Mouse (Mus musculus) midbrain, embryonic 13.5 days (tissue): ENCODE data around the gene Ipmk. TPM values are rescaled to one million over a fixed set of nuclear protein-coding genes. Genes with fewer than 3 reads are reported as not detected.

Source experiments
- ATAC-seq: fragments of 200-750 bp; cut with Nextera tagmentation; 2 replicates; pipeline ENCODE4 v1.8.0; 2017; ENCODE audit warnings: mild to moderate bottlenecking, moderate TSS enrichment, moderate library complexity
- H3K27ac ChIP-seq: fragments of 300-500 bp; sonication (generic); 2 replicates; pipeline ENCODE4 v1.5.1; 2015; ENCODE audit warnings: inconsistent platforms, mild to moderate bottlenecking, moderate library complexity
- H3K27me3 ChIP-seq: fragments of 300-500 bp; sonication (generic); 2 replicates; pipeline ENCODE4 v1.6.1; 2015; ENCODE audit warnings: mild to moderate bottlenecking, inconsistent platforms
- H3K36me3 ChIP-seq: fragments of 300-500 bp; sonication (generic); 2 replicates; pipeline ENCODE4 v1.6.1; 2015; ENCODE audit warnings: mild to moderate bottlenecking, inconsistent platforms
- H3K4me1 ChIP-seq: fragments of 300-500 bp; sonication (generic); replicated peaks from 2 replicates; pipeline ENCODE4 v1.6.1; 2015; ENCODE audit warnings: inconsistent platforms
- H3K4me2 ChIP-seq: fragments of 300-500 bp; sonication (generic); replicated peaks from 2 replicates; pipeline ENCODE4 v1.6.1; 2015; ENCODE audit warnings: moderate library complexity, mild to moderate bottlenecking, inconsistent platforms
- H3K4me3 ChIP-seq: fragments of 300-500 bp; sonication (generic); replicated peaks from 2 replicates; pipeline ENCODE4 v1.5.1; 2015; ENCODE audit warnings: mild to moderate bottlenecking, inconsistent platforms
- H3K9ac ChIP-seq: fragments of 300-500 bp; sonication (generic); replicated peaks from 2 replicates; pipeline ENCODE4 v1.6.1; 2015; ENCODE audit warnings: mild to moderate bottlenecking, inconsistent platforms
- H3K9me3 ChIP-seq: fragments of 300-500 bp; sonication (generic); 2 replicates; pipeline ENCODE4 v1.6.1; 2016; ENCODE audit warnings: mild to moderate bottlenecking, inconsistent platforms
- WGBS: fragments of 180-500 bp; shearing (Covaris S2); methylation state at CpG from one replicate; pipeline ENCODE4 v1.1.7; 2015; 5-methylcytosine and 5-hydroxymethylcytosine counted together
- polyA plus RNA-seq: library from polyadenylated mRNA; unstranded; fragments of >200 nt; fragmentation: Nextera tagmentation; extraction: Ambion mirVana; gene quantifications from 2 replicates; pipeline ENCODE4 v1.2.1, GENCODE M21; 2015

The Ipmk gene
- polyA plus RNA-seq, 1 experiment from 2014 or later: 17.7 TPM

DNA sequence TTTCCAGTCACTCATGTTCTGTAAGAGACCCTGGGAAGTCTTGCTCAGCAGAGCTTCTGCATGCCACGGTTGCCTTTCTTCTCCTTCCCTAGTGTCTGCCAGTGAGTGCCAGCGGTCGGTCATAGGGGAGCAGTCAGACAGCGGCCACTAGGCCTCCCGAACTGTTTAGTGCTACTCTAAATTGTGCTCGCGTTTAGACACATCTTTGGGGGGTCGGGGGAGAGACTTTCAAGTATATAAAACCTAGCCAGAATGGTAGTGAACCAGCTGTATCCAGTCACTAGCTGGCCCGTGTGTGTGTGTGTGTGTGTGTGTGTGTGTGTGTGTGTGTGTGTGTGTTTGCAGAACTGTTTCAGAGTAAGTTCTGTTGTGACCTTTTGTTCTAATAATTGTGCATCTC lies 6.3 kb downstream of the Ipmk start:
- peak; percentile 28; the same call in 1 of the 2 replicates for ATAC-seq
- H3K9ac ChIP-seq: no peak overlapping the region
- H3K4me1 ChIP-seq: peaks cover 16% of the 10 kb centered on the region
- WGBS: 83% methylated on average over 9 of the region's 9 CpGs
- H3K4me3 ChIP-seq: no peak overlapping the region
- H3K36me3 ChIP-seq: 0 out of 2 replicates have a peak, but pooled peaks cover 13% of the 10 kb centered on the region
- H3K9me3 ChIP-seq: no peaks in the 10 kb centered on the region
- no peaks in the 10 kb centered on the region for H3K27me3 ChIP-seq
- H3K27ac ChIP-seq: no peak overlapping the region
- no peak overlapping the region for H3K4me2 ChIP-seq

DNA sequence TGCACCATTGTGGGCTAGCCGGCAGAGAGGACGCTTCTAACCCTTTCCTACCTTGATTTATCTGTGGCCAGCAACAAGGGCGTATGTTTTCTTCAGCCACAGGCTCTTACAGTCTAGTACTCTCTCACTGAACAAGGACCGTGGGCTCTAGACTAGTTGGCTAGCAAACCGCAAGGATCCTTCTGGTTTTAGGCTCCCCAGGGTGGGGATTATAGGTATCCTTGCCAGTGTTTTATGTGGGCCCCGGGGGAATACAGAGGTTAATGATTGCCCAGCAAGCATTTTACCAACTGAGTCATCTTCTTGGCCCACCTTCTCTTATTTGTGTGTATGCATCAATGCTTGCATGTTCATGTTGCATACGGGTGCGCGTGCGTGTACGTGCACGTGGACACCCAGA lies 7.4 kb downstream of the Ipmk start:
- Histone ChIP-seq H3K36me3 (0 out of 2 replicates have a peak, but pooled peaks cover 13% of the 10 kb centered on the region), H3K9me3 (no peaks in the 10 kb centered on the region), H3K4me3 (no peak overlapping the region), H3K9ac (no peak overlapping the region), H3K27me3 (no peaks in the 10 kb centered on the region), H3K27ac (no peak overlapping the region), H3K4me2 (no peak overlapping the region), H3K4me1 (peaks cover 6% of the 10 kb centered on the region)
- ATAC-seq: no peak
- 93% methylated on average over 12 of the region's 12 CpGs for WGBS

DNA sequence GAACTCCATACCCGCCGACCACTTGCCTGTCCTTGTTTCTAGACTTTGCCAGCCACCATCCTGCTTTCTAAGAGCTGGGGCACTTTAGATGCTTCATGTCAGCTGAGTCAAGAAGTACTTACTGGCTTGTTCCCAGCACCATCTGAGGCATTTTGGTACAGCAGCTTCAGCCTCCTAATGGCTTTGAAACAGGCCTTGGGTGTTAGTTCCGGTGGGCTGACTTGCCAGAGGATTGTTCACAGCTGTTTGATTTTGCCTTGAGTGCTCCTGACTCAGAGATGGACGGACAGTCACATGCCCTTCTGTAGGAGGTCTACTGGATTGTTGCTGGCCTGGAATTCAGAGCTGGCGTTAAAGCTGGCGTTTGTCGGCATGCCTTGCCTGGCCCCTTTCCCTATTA lies 13.5 kb downstream of the Ipmk start:
- Histone ChIP-seq H3K4me3 (no peak overlapping the region), H3K36me3 (peaks cover 10% of the 10 kb centered on the region), H3K27me3 (no peaks in the 10 kb centered on the region), H3K27ac (no peak overlapping the region), H3K4me2 (no peak overlapping the region), H3K9ac (no peak overlapping the region), H3K9me3 (no peaks in the 10 kb centered on the region), H3K4me1 (peaks cover 15% of the 10 kb centered on the region)
- WGBS: 70% methylated on average over 7 of the region's 7 CpGs
- ATAC-seq: no peak

DNA sequence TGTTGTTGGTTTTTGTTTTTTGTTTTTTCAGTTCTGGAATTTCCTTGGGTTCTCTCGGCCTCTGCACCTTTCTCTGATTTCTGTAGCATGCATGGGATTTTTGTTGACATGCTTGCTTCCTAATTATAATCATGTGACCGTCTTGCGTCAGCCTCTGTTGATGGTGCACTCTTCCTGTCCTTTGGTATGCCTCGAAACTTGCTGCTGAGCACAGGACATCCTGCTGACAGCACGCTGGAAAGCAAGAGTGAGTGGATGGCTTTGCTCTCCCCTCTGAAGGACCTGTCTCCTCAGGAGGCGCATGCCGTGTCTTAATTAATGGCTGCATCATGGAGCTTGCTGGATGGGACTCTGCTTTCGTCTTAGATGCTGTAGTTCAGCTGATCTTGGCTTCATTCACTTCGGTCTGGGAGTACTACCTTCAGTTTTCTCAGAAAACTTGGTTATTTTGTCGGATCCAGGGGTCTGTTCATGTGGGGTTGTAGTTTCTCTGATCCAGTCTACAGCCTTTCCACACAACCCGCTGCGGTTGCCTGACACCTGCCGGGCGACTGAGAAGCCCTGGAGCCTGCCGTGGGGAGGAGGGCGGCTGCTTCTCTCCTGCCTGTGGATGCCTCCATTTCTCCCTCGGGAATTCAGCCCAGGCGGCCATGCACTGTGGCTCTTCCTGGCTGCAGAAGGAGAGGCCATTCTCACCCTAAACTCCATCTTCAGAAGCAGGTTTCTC lies 14.4 kb downstream of the Ipmk start:
- Histone ChIP-seq H3K27me3 (no peaks in the 10 kb centered on the region), H3K4me3 (no peak overlapping the region), H3K4me2 (peak overlapping the region; percentile 21), H3K27ac (no peak overlapping the region), H3K36me3 (peaks cover 14% of the 10 kb centered on the region), H3K9me3 (no peaks in the 10 kb centered on the region), H3K4me1 (peaks cover 15% of the 10 kb centered on the region), H3K9ac (0 out of 2 replicates have a peak overlapping the region, but pooled peaks have one; percentile 29)
- WGBS: 23% methylated on average over 18 of the region's 18 CpGs
- ATAC-seq: 0 out of 2 replicates have a peak, but pooled peaks have one; percentile 54

DNA sequence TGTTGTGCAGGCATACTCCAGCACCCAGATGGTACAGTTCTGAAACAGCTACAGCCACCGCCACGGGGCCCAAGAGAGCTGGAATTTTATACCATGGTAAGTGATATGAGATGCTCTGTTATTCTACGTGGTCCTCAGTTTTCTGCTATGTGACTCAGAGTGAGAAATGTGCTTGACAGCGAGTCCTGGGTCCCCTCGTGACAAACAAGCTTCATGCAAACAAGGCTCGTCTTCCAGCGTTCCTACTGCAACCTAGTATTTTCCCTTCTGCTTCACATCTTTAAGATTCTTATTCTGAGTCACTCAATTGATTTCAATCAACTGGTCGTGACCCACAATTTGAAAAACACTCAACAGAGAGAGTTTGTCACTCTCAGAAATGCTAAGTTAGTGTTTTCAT lies 15.9 kb downstream of the Ipmk start:
- H3K4me2 ChIP-seq: no peak overlapping the region
- 89% methylated on average over 8 of the region's 8 CpGs for WGBS
- ATAC-seq: no peak
- H3K4me1 ChIP-seq: peaks cover 15% of the 10 kb centered on the region
- no peak overlapping the region for H3K27ac ChIP-seq
- H3K36me3 ChIP-seq: peaks cover 19% of the 10 kb centered on the region
- H3K9ac ChIP-seq: no peak overlapping the region
- H3K9me3 ChIP-seq: no peaks in the 10 kb centered on the region
- no peak overlapping the region for H3K4me3 ChIP-seq
- no peaks in the 10 kb centered on the region for H3K27me3 ChIP-seq

DNA sequence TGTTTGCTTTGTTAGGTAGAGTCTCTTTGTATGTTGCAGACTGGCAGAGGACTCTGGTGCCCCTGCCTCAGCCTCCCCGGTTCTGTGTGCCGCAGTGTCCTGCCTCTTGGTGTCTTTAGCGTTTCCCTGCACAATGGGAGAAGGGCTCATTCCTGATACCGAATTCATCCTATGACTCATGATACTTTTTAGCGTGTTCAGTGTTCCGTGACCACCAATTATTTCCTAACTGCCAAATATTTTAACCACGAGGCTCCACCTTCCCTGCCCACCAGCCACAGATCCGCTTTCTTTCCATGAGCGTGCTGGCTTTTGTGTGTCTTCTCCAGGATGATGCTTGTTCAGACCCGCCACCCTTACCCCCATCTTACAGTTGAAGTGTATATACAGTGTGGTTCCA lies 16.3 kb downstream of the Ipmk start:
- Histone ChIP-seq H3K9ac (no peak overlapping the region), H3K9me3 (no peaks in the 10 kb centered on the region), H3K4me3 (no peak overlapping the region), H3K36me3 (peaks cover 19% of the 10 kb centered on the region), H3K4me2 (no peak overlapping the region), H3K27me3 (no peaks in the 10 kb centered on the region), H3K4me1 (peaks cover 15% of the 10 kb centered on the region), H3K27ac (no peak overlapping the region)
- no peak for ATAC-seq
- 88% methylated on average over 10 of the region's 10 CpGs for WGBS

DNA sequence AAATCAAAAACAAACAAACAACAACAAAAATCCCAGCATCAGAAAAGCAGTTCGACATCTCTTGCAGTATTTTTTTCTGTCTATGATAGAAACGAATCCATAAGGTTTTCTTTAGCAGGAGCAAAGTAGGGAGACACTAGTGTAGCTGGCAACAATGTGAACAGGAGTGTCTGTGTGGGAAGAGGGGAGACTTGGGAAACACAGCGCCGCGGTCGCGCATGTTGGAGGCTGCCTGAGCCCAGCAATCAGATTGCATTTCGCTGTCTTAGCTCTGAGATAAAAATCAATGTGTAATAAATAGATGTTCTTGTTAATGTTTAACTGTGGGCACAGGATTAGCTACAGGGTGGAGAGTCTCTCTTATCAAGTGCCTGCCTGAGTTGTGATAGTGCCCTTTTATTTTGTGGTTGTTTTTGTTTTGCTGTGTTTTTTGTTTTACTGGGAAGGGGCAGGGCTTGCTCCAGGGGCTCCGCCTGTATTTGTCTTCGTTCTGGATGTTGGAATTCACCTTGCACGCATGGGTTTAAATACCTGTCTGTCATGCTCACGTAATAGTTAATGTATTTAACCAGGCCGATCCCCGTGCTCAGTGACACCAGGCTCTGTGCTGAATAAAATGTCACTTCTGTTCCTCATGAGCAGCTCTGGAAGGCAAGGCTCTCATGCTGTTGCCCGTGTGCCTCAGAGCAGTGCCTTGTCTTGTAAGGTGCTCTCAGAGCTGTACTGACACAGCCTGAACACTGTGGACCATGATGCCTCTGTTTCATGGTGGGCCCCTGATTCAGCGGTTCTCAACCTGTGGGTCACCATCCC lies 20.8 kb downstream of the Ipmk start:
- 88% methylated on average over 16 of the region's 16 CpGs for WGBS
- no peak overlapping the region; the same call in 1 of the 2 replicates for H3K9ac ChIP-seq
- no peaks in the 10 kb centered on the region for H3K4me1 ChIP-seq
- H3K4me3 ChIP-seq: no peak overlapping the region
- H3K36me3 ChIP-seq: peaks cover 36% of the 10 kb centered on the region
- ATAC-seq: peak; percentile 56; the same call in 1 of the 2 replicates
- no peak overlapping the region for H3K27ac ChIP-seq
- H3K9me3 ChIP-seq: no peaks in the 10 kb centered on the region
- no peaks in the 10 kb centered on the region for H3K27me3 ChIP-seq
- no peak overlapping the region for H3K4me2 ChIP-seq

DNA sequence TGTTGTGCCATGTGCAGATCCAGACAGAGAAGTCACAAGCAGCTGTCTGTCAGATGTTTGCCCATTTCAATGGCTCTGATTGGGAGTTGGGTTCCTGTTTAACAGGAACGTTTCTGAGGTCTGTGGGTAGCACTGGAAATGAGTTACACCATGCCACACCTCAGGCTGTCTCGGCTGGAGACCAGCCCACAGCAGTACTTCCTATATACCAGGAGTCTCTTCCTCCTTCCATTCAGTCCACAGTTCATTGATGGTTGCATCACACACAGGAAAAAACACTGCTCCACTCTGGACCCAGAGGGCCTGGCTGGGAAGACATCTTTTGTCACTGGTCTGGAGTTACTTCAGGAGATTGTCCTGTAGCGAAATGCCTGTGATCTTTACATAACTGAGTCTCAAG lies 21.9 kb downstream of the Ipmk start:
- H3K27me3 ChIP-seq: no peaks in the 10 kb centered on the region
- H3K36me3 ChIP-seq: peaks cover 45% of the 10 kb centered on the region
- H3K27ac ChIP-seq: no peak overlapping the region
- H3K4me2 ChIP-seq: no peak overlapping the region
- no peak for ATAC-seq
- no peak overlapping the region for H3K4me3 ChIP-seq
- 91% methylated on average over 3 of the region's 3 CpGs for WGBS
- no peaks in the 10 kb centered on the region for H3K9me3 ChIP-seq
- H3K9ac ChIP-seq: no peak overlapping the region
- H3K4me1 ChIP-seq: no peaks in the 10 kb centered on the region

DNA sequence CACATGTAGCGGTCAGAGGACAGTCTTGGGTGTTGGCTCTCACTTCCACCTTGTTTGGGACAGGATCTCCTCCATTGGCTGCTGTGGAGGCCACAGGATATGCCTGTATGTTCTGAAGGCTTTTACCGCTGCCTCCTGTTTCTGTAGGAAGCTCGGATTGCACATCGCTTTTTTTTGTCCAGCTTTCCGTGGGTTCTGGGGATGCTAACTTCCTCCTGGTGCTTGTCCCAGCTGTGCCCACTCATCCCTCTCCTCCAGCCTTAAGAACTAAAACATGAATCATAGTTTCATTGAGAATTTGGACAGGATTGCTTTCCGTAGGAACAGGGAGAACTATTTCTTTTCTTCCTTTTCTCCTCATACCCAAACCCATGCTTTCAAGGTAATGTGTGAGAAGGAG lies 24.3 kb downstream of the Ipmk start:
- H3K4me3 ChIP-seq: no peak overlapping the region
- no peaks in the 10 kb centered on the region for H3K4me1 ChIP-seq
- H3K36me3 ChIP-seq: peaks cover 38% of the 10 kb centered on the region
- H3K27me3 ChIP-seq: no peaks in the 10 kb centered on the region
- H3K27ac ChIP-seq: no peak overlapping the region
- 85% methylated on average over 6 of the region's 6 CpGs for WGBS
- no peak overlapping the region for H3K4me2 ChIP-seq
- no peak for ATAC-seq
- H3K9me3 ChIP-seq: no peaks in the 10 kb centered on the region
- H3K9ac ChIP-seq: no peak overlapping the region

DNA sequence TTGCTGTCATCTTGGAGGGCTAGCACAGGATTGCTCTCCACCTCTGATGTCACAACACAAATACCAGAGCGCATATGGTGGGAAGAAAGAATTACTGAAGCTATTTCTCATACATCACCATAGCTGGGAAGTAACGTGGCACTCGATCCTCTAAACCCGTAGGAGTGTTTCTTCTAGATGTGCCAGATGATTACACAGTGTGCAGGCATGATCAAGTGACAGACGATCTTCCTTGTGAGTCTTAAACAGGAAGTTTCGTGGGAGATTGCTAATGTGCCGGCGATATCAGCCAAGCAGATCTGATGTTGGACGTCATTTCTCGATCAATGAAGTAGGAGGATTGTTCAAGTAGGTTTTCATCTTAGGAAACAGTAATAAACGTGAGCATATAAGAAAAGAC lies 26.1 kb downstream of the Ipmk start:
- Histone ChIP-seq H3K27me3 (no peaks in the 10 kb centered on the region), H3K4me3 (no peak overlapping the region), H3K36me3 (peaks cover 41% of the 10 kb centered on the region), H3K4me1 (no peaks in the 10 kb centered on the region), H3K9me3 (no peaks in the 10 kb centered on the region), H3K27ac (no peak overlapping the region), H3K9ac (no peak overlapping the region), H3K4me2 (no peak overlapping the region)
- WGBS: 95% methylated on average over 11 of the region's 11 CpGs
- ATAC-seq: no peak

DNA sequence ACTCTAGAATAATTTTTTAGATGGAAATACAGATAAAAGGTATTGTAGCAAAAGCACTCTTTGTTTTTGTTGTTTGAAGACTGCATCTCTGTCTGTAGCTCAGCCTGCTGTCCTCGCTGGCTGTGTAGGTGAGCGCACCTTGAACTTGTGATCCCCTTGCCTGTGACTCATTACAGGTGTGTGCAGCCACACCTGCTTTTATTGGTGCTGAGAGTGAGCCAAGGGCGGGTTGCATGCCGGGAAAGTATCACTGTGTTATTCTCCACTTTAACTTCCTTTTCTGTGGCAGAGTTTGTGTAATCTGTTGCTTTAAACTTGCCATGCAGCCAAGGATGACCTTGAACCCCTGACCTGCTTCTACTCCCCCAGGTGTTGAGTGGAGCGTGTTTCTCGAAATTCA lies 28.5 kb downstream of the Ipmk start:
- Histone ChIP-seq H3K9ac (no peak overlapping the region), H3K27ac (no peak overlapping the region), H3K4me1 (no peaks in the 10 kb centered on the region), H3K9me3 (no peaks in the 10 kb centered on the region), H3K36me3 (peaks cover 49% of the 10 kb centered on the region), H3K27me3 (no peaks in the 10 kb centered on the region), H3K4me3 (no peak overlapping the region), H3K4me2 (no peak overlapping the region)
- no peak for ATAC-seq
- WGBS: 95% methylated on average over 6 of the region's 6 CpGs

DNA sequence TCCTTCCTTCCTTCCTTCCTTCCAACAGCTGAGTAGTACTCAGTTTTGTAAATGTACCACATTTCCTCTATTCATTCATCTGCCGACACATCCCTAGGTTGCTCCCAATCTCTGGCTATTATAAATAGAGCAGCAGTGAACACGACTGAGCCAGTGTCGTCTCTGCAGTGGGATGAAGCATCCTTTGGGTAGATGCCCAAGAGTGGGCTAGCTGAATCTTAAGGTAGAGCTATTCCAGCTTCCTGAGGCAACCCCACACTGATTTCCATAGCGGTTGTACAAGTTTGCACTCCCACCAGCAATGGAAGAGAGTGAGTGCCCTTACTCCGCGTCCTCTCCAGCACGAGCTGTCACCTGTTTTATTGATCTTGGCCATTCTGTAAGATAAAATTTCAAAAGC lies 32.8 kb downstream of the Ipmk start:
- 94% methylated on average over 7 of the region's 7 CpGs for WGBS
- Histone ChIP-seq H3K9ac (no peak overlapping the region), H3K4me2 (no peak overlapping the region), H3K4me1 (no peaks in the 10 kb centered on the region), H3K4me3 (no peak overlapping the region), H3K27me3 (no peaks in the 10 kb centered on the region), H3K36me3 (peaks cover 42% of the 10 kb centered on the region), H3K27ac (no peak overlapping the region), H3K9me3 (no peaks in the 10 kb centered on the region)
- no peak for ATAC-seq
